Mouse (Mus musculus) colon, adult 2 months (tissue): ENCODE data around the gene Mrgpra9. TPM values are rescaled to one million over a fixed set of nuclear protein-coding genes. Genes with fewer than 3 reads are reported as not detected.

Experiments
- polyA plus RNA-seq: library from polyadenylated mRNA; depleted of rRNA; stranded (reverse); fragments of >200 nt; gene quantifications from 2 replicates; pipeline ENCODE4 v1.2.3, GENCODE M21; 2012; rRNA removed

The Mrgpra9 gene
- polyA plus RNA-seq, result not detected in 2 replicates

DNA sequence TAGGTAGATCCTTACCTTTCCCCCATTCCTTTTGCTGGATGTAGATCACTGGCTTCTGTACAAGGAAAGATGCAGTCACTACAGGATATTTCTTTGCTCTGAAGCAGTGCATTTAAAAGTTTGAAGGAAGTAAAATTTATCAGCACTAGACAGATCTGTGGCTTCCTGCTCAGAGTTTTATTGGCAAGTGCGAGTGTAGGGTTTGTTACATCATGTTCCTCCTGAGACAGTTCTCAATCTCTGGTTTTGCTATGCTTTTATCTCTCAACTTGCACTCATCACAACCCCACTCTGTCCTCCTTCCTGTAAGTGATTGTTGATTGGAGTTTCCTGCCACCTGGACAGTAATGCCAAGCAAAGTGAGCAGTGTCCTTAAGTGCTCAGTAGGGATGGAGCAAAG, at the start of gene Mrgpra9:
Mrgpra9 (minus strand) TSS at position 79 of the 400 bp plus-strand sequence.

GRCm38 (mm10) chr7:47204830-47205229, 47.8 kb downstream of the Mrgpra9 start, which contains the start of gene Mrgpra6:
Mrgpra6 (minus strand) TSS chr7:47204920.

Other genes with a start within 250 kb of the Mrgpra9 start
- gene Spty2d1, start 244.4 kb downstream of the Mrgpra9 start, polyA plus RNA-seq, result 5.4 TPM in 2 replicates
- gene Tmem86a, start 202.2 kb downstream of the Mrgpra9 start, polyA plus RNA-seq, result 16.4 and 29.4 TPM in 2 replicates
- gene Ptpn5, start 119.2 kb downstream of the Mrgpra9 start, polyA plus RNA-seq, result 1.0 and 1.3 TPM in 2 replicates
- not detected in 2 replicates for gene Mrgpra6, start 47.9 kb downstream of the Mrgpra9 start, polyA plus RNA-seq
- gene Mrgpra1, start 101.4 kb upstream of the Mrgpra9 start, polyA plus RNA-seq, result not detected in 2 replicates
- gene Mrgpra2a, start 199.3 kb upstream of the Mrgpra9 start, polyA plus RNA-seq, result not detected in 2 replicates